Mouse (Mus musculus): ENCODE results near the gene Ube2q1. TPM values are rescaled to one million over a fixed set of nuclear protein-coding genes. Genes with fewer than 3 reads are reported as not detected.

Gene Ube2q1
- polyA plus RNA-seq, 1 experiment, result 26.2 TPM

DNA sequence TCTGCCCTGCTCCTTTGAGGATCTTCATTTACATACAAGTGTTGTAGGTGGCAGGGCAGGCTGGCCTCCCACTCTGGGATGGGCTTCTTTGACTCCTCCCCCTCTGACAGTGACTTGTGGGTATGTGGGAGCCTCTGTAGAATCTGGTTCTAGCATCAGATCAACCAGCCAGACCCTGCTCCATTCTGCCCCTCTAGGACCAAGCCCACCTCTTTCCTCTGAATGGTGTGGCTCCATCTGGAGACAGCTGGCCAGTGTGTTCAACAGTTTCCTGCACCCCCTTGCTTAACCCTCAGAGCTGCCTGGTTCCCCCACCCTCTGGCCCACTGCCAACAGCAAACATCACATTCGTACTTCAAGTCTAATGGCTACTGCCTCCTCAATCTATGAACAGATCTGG, 21.1 kb upstream of the Ube2q1 start:
- WGBS, result 20% methylated on average over 1 of the region's 1 CpGs
- Histone ChIP-seq H3K4me3 (ENCODE audit: low read depth, low read length) (no peak overlapping the region), H3K36me3 (ENCODE audit: control insufficient read depth, insufficient read depth, low read length) (peaks cover 37% of the 10 kb centered on the region), H3K27me3 (ENCODE audit: control insufficient read depth, insufficient read depth, low read length) (no peaks in the 10 kb centered on the region), H3K4me1 (ENCODE audit: control insufficient read depth, insufficient read depth, insufficient read length, low read length) (no peaks in the 10 kb centered on the region), H3K27ac (ENCODE audit: insufficient read depth, low read depth, low read length) (no peak overlapping the region)
- no peak for TF ChIP-seq CTCF (IDR thresholded peaks at IDR 0.05; ENCODE audit: extremely low read depth, insufficient read length, insufficient replicate concordance, low read depth, low read length)
- TF ChIP-seq POLR2A (IDR thresholded peaks at IDR 0.05; ENCODE audit: low read depth, low read length), result no peak

- Histone ChIP-seq H3K4me1 (ENCODE audit: control insufficient read depth, insufficient read depth, insufficient read length, low read length) (no peaks in the 10 kb centered on the region), H3K4me3 (ENCODE audit: low read depth, low read length) (no peak overlapping the region), H3K27me3 (ENCODE audit: control insufficient read depth, insufficient read depth, low read length) (no peaks in the 10 kb centered on the region), H3K36me3 (ENCODE audit: control insufficient read depth, insufficient read depth, low read length) (peaks cover 13% of the 10 kb centered on the region), H3K27ac (ENCODE audit: insufficient read depth, low read depth, low read length) (no peak overlapping the region)
- TF ChIP-seq CTCF (IDR thresholded peaks at IDR 0.05; ENCODE audit: extremely low read depth, insufficient read length, insufficient replicate concordance, low read depth, low read length) (no peak), POLR2A (IDR thresholded peaks at IDR 0.05; ENCODE audit: low read depth, low read length) (no peak)
- 70% methylated on average over 6 of the region's 6 CpGs for WGBS
These were observed 18.1 kb upstream of the Ube2q1 start for GRCm38 (mm10) chr3:89755283-89755682.

DNA sequence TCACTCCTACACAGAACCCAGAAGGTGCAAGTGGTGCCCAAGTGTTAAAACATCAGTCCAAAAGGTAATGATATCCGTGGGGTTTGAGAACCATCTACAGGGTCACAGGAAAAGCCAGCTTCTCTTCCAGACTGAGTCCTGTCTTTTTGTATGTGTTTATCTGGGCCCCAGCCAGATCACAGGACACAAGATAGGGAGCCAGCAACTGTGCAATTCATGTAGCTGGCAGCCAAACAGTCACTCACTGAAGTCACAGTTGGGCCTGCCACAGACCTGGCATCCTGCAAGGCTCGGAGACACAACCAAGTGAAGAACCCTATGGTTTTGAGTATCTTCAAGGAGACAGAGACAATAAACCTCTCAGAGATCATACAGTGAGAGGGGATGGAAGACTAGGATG, 15.6 kb upstream of the Ube2q1 start:
- no peaks in the 10 kb centered on the region for H3K4me1 ChIP-seq (ENCODE audit: control insufficient read depth, insufficient read depth, insufficient read length, low read length)
- TF ChIP-seq POLR2A (IDR thresholded peaks at IDR 0.05; ENCODE audit: low read depth, low read length) (no peak), CTCF (IDR thresholded peaks at IDR 0.05; ENCODE audit: extremely low read depth, insufficient read length, insufficient replicate concordance, low read depth, low read length) (no peak)
- no peaks in the 10 kb centered on the region for H3K27me3 ChIP-seq (ENCODE audit: control insufficient read depth, insufficient read depth, low read length)
- no peaks in the 10 kb centered on the region for H3K36me3 ChIP-seq (ENCODE audit: control insufficient read depth, insufficient read depth, low read length)
- H3K4me3 ChIP-seq (ENCODE audit: low read depth, low read length), result no peak overlapping the region
- WGBS, result 76% methylated on average over 2 of the region's 2 CpGs
- no peak overlapping the region for H3K27ac ChIP-seq (ENCODE audit: insufficient read depth, low read depth, low read length)

GRCm38 (mm10) chr3:89759786-89760185, 13.6 kb upstream of the Ube2q1 start:
- Histone ChIP-seq H3K4me3 (ENCODE audit: low read depth, low read length) (no peak overlapping the region), H3K27me3 (ENCODE audit: control insufficient read depth, insufficient read depth, low read length) (peaks cover 7% of the 10 kb centered on the region), H3K27ac (ENCODE audit: insufficient read depth, low read depth, low read length) (no peak overlapping the region), H3K36me3 (ENCODE audit: control insufficient read depth, insufficient read depth, low read length) (no peaks in the 10 kb centered on the region), H3K4me1 (ENCODE audit: control insufficient read depth, insufficient read depth, insufficient read length, low read length) (no peaks in the 10 kb centered on the region)
- TF ChIP-seq POLR2A (IDR thresholded peaks at IDR 0.05; ENCODE audit: low read depth, low read length), result no peak
- TF ChIP-seq CTCF (IDR thresholded peaks at IDR 0.05; ENCODE audit: extremely low read depth, insufficient read length, insufficient replicate concordance, low read depth, low read length), result no peak
- WGBS, result 63% methylated on average over 3 of the region's 3 CpGs

- no peak within 1 kb of the TSS for H3K27ac ChIP-seq (ENCODE audit: insufficient read depth, low read depth, low read length)
- TF ChIP-seq POLR2A (IDR thresholded peaks at IDR 0.05; ENCODE audit: low read depth, low read length), result no peak
- TF ChIP-seq CTCF (IDR thresholded peaks at IDR 0.05; ENCODE audit: extremely low read depth, insufficient read length, insufficient replicate concordance, low read depth, low read length), result no peak
- H3K27me3 ChIP-seq (ENCODE audit: control insufficient read depth, insufficient read depth, low read length), result peaks cover 7% of the 10 kb centered on the region
- H3K4me3 ChIP-seq (ENCODE audit: low read depth, low read length), result no peak within 1 kb of the TSS
- no peaks in the 10 kb centered on the region for H3K4me1 ChIP-seq (ENCODE audit: control insufficient read depth, insufficient read depth, insufficient read length, low read length)
- peaks cover 2% of the 10 kb centered on the region; the same call in 1 of the 2 replicates for H3K36me3 ChIP-seq (ENCODE audit: control insufficient read depth, insufficient read depth, low read length)
- 2% methylated on average over 36 of the region's 36 CpGs for WGBS
These were observed 9.2 kb upstream of the Ube2q1 start, which contains the start of gene Chrnb2 for GRCm38 (mm10) chr3:89764119-89764724. Gene Chrnb2, minus strand, starts transcription at chr3:89764632.

DNA sequence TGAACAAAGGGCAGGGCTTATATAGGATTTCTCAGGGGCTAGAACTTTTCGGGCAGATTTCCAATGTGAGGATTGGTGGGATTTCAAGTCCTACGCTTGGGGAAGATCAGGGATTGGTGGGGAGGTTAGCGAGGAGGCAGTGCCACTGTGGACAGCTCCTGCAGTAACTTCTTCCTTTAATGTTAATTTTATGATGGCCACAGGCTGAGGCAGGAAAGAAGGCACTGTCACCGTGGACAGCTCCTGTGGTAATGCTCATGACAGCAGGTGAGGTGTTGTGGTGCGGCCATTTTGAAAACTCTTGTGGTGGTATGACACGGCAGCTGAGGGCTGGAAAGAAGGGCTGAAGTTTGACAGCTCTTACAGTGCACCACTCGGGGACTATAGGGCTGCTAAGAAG, 3.8 kb upstream of the Ube2q1 start:
- H3K27me3 ChIP-seq (ENCODE audit: control insufficient read depth, insufficient read depth, low read length), result peaks cover under 1% of the 10 kb centered on the region; the same call in 1 of the 2 replicates
- H3K4me1 ChIP-seq (ENCODE audit: control insufficient read depth, insufficient read depth, insufficient read length, low read length), result peaks cover 4% of the 10 kb centered on the region; the same call in 1 of the 2 replicates
- TF ChIP-seq CTCF (IDR thresholded peaks at IDR 0.05; ENCODE audit: extremely low read depth, insufficient read length, insufficient replicate concordance, low read depth, low read length), result no peak
- no peak for TF ChIP-seq POLR2A (IDR thresholded peaks at IDR 0.05; ENCODE audit: low read depth, low read length)
- H3K4me3 ChIP-seq (ENCODE audit: low read depth, low read length), result no peak overlapping the region
- 71% methylated on average over 7 of the region's 7 CpGs for WGBS
- H3K36me3 ChIP-seq (ENCODE audit: control insufficient read depth, insufficient read depth, low read length), result peaks cover 6% of the 10 kb centered on the region; the same call in 1 of the 2 replicates
- H3K27ac ChIP-seq (ENCODE audit: insufficient read depth, low read depth, low read length), result no peak overlapping the region

GRCm38 (mm10) chr3:89770425-89771002, 2.9 kb upstream of the Ube2q1 start:
- 45% methylated on average over 2 of the region's 2 CpGs for WGBS
- no peak overlapping the region for H3K27ac ChIP-seq (ENCODE audit: insufficient read depth, low read depth, low read length)
- peaks cover 6% of the 10 kb centered on the region; the same call in 1 of the 2 replicates for H3K36me3 ChIP-seq (ENCODE audit: control insufficient read depth, insufficient read depth, low read length)
- H3K27me3 ChIP-seq (ENCODE audit: control insufficient read depth, insufficient read depth, low read length), result no peaks in the 10 kb centered on the region
- H3K4me1 ChIP-seq (ENCODE audit: control insufficient read depth, insufficient read depth, insufficient read length, low read length), result peaks cover 14% of the 10 kb centered on the region; the same call in 1 of the 2 replicates
- no peak for TF ChIP-seq POLR2A (IDR thresholded peaks at IDR 0.05; ENCODE audit: low read depth, low read length)
- no peak for TF ChIP-seq CTCF (IDR thresholded peaks at IDR 0.05; ENCODE audit: extremely low read depth, insufficient read length, insufficient replicate concordance, low read depth, low read length)
- no peak overlapping the region for H3K4me3 ChIP-seq (ENCODE audit: low read depth, low read length)
